Mouse (Mus musculus) kidney, postnatal 36 days (tissue): Measurements from ENCODE around the gene Ythdc1.
"Not testable (repeated sequence)": the region's sequence is repeated elsewhere in the genome, so short reads cannot be mapped to it uniquely, and the experiment has no call there.

Experiments used
- DNase-seq, 2 experiments: peaks; one replicate each; pipeline ENCODE4 v3.0.0; 2021 to 2022; ENCODE audit warnings: mixed read lengths in 2 of 2

Gene Ythdc1

DNA sequence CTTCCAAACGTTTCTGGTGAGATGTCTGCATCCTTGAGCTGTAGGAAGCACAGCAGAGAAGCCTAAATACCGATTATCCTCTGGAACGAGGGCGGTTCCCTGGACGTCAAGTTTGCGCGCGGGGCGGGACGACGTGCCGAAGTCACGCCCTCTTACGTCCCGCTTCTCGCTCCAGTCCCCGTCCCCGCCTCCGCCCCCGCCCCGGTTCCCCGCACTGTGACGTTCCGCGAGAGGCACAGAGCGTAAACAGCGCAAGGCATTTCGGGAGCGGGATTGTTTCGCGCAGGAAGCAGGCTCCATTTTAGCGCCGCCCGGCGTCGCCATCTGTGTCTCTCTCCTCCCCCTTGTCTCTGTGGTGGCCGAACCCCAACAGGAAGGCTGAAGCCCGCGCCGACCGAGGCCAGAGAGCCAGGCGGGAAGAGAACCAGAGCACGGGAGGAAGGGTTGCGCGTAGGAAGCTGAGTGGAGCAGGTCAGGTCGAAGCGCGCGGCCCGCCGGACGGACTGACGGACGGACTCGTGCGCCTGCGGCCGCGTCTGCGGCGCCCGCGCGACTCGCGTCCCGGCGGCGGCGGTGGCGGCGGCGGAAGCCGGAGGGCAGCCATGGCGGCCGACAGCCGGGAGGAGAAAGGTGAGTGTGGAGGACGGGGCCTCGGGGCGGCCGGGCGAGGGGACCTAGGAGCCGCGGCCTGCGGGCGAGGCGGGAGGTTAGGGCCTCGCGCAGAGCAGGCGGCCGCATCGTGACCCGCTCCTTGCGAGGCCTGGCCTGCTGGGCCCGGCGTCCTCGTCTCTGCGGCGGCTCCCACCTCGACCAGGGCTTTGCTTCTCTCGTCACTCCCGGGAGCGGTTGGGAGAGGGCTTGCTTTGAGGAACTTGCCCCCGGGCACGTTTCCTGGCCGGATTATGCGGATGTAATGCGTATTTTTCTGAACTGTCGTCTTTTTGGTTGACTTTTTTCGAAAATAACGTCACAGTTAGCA is at the start of gene Ythdc1:
Gene Ythdc1 (plus strand): TSS at position 260 of the 979 bp plus-strand sequence.
- peak; percentile 96 to 97 for DNase-seq

GRCm38 (mm10) chr5:86769015-86769658 is 34.9 kb upstream of the Ythdc1 start:
- DNase-seq = no peak

DNA sequence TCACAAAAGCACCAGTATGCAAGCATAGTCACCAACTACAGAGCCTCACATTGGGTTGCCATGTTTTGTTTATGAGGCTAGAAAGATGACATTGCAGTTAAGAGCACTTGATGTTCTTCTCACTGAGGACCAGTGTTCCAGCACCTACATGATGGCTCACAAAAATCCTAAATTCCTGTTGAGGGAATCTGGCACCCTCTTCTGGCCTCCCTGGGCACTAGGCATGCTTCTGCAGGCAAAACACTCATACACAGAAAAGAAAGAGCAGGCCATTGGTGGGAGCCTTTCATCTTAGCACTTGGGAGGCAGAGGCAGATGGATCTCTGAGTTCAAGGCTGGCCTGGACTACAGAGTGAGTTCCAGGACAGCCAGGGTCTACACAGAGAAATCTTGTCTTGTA is 33.0 kb upstream of the Ythdc1 start:
- no peak for DNase-seq

DNA sequence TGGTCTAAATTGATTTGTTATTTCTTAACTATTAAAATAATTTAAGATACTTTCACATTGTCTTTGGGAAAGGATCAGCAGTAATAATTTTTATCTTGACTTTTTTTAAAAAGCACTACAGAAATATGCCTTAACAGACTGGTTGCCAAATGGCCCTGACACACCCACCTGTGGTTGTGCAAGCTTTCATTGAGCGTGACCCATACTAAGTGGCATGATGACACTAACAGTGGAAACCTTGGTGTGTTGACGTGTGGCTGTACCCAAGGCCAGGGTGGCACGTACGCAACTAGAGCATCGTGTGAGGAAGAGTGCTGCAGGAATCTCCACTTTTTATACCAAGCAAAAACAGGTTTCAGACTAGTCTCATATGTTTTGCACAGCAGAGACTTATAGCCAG is 27.1 kb upstream of the Ythdc1 start:
- no peak for DNase-seq

DNA sequence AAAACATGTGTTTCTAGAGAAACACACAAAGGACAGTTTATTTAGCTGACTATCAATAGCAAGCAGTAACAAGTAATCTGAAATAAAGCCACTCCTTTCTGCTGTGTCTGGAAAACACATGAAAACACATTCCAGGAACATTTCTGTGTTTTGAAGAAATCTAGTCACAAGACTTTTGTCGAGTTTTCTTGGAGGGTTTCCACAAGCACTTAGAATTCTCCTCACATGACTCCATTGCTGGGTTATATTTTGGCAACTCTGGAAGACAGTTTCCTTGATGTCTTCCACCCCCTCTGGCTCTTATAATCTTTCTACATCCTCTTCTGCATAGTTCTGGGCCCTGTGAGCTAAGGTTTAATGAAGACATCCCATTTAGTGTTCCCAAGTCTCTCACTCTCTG is 25.6 kb upstream of the Ythdc1 start:
- peak in 1 of 2 experiments; percentile 23 for DNase-seq

DNA sequence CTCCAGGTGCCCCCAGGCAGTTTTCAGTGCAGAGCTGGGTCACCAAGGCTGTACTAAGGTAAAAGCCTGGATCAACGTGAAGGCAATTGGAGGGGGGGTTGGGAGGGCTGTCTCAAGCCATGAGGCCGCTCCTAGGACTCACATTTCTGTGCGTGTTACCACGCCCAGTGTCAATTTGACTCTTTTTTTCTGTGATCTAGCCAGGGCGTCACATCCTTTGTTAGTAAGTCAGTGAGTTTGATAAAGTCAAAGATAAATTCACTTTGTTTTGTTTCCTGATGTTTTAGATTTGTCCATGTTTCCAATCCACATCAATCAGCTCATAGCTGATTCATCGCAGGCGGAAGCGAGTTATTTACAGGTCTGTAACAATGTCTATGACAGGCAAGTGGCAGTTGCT is 21.0 kb upstream of the Ythdc1 start:
- DNase-seq = no peak

GRCm38 (mm10) chr5:86784205-86784604 is 19.8 kb upstream of the Ythdc1 start:
- no peak for DNase-seq

- no peak for DNase-seq
These were observed 17.2 kb upstream of the Ythdc1 start for GRCm38 (mm10) chr5:86786798-86787197.

DNA sequence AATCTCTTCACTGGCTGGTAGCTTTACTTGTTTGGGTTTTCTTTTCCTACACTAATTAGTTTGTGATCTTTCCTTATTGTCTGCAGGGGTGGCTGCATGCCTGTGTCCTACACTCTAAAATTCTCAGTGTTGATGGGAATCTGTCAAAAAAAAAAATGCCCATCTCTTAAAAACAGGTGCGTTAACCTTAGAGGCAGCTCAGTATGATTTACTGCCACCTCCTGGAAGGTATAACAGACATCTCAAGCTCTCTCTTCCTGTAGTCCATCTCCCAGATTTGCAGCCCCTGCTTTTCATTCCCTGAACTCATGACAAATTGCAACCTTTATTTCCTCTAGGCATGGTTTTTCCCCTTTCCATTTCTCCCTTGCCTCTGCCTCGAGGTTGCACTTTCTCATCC is 14.1 kb upstream of the Ythdc1 start:
- DNase-seq = no peak

DNA sequence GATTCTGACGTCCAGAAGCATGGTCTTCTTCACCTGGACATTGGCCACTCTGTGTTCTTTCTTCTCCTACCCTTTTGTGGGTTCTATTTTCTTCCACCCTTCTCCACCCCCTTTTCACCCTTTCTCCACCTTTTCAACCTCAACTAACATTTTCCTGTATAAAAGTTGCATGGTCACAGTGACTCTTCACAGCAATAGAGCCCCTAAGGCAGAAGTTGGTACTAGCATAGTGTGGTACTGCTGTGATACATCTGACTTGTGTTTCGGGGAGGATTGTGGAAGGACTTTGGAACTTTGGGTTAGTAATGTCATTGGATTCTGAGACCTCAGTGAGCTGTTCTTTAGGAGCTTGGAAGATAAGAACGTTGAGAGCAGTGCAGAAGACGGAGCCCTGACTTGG is 11.8 kb upstream of the Ythdc1 start:
- DNase-seq = no peak

DNA sequence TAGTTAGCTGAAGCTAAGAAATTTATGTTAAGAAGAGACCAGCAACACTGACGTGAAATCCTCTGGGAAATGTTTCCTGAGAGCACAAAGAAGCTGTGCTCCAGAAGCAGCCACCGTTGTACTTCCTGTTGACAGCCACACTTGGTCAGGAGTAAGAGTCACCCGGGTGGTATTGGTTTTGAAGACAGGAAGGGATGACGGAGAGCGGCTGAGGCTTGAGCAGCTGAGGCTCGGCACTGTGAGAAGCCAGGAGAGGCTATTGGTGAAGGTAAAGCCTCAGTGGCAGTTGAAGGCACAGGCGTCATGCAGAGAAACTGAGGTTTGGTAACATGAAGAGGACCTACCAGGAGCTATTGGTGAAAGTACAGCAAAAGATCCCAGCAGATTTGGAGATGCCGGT is 11.2 kb upstream of the Ythdc1 start:
- DNase-seq = peak; percentile 5 to 8

DNA sequence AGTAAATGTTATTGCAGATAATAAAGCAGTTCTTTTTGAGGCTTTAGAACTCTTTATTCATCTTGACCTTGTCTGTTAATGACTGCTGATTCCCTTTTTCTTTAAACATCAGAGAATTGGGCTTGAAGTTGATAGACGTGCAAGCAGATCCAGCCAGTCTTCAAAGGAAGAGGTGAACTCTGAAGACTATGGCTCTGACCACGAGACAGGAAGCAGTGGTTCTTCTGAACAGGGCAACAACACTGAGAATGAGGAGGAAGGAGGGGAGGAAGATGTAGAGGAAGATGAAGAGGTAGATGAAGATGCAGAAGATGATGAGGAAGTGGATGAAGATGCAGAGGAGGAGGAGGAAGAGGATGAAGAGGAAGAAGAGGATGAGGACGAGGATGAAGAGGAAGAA is 12.8 kb downstream of the Ythdc1 start:
- no peak for DNase-seq

DNA sequence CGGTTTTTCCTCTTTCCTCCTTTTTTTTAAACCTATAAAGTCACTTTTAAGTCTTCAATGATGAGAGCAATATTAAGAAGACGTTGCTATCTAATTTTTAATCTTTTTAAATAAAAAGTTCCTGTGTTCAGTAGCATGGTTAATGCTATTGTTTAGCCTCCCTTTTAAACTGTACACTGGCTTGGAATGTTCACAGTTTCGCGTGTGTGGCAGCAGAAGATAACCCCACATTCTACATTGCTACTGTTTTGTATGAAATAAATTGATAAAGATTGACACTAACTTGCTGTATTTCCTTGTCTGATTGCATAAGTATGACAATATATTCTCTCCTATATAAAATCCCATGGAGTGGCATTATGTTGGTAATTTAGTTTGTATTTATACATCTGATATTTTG is 32.4 kb downstream of the Ythdc1 start:
- DNase-seq = not testable (repeated sequence)

- DNase-seq = no peak
These were observed 34.1 kb downstream of the Ythdc1 start for GRCm38 (mm10) chr5:86838110-86838509.

DNA sequence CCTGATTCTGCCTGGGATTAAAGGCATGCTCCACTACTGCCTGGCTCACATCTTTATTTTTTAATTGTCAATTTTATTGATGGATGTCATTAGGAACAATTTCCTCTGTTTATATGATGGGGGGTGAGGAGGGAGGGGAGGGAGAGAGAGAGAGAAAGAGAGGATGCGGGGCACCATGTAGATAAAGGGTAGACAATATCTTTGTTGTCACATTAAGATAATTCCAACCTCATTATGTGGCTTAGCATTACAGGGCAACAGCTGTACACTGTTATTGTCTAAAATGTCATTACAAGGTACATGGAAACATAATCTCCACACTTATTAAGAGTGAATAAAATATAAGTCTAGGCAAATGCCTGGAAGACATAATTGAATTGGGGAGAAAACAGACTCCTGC is 35.5 kb downstream of the Ythdc1 start:
- DNase-seq = no peak

DNA sequence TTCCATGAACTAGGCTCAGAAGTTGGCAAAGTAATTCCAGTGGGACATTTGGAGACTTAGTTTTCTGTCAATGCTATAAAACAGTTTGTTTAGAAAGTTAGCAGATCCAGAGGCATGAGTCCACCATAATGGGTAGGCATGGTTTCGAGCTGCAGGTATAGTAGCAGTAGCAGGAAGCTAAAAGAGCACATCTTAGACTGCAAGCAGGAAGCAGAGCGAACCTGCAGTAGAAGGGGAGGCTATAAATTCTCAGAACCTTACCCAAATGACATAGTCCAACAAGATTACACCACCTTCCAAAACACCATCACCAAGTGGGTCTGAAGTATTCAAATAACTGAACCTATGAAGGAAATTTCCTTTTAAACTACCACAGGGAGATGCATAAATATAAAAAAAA is 36.2 kb downstream of the Ythdc1 start:
- no peak for DNase-seq

GRCm38 (mm10) chr5:86841261-86841660 is 37.2 kb downstream of the Ythdc1 start:
- DNase-seq = not testable (repeated sequence)

DNA sequence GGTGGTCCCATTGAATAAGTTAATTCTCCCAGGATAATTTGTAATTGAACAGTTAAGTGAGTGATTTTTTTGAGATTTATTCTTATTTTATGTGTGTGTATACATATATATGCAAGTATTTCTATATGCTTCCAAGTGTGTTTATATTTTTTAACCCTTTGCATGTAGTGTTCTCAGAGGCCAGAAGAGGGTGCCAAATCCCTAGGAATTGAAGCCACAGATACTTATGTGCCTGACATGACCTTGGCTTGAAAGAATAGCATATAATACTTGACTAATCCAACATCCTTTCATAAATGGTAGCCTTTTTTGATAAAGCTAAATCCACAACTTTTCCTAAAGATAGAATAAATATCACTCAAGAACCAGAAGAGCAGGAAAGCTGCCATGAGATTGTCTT is 46.1 kb downstream of the Ythdc1 start:
- peak; percentile 5 to 45 for DNase-seq

DNA sequence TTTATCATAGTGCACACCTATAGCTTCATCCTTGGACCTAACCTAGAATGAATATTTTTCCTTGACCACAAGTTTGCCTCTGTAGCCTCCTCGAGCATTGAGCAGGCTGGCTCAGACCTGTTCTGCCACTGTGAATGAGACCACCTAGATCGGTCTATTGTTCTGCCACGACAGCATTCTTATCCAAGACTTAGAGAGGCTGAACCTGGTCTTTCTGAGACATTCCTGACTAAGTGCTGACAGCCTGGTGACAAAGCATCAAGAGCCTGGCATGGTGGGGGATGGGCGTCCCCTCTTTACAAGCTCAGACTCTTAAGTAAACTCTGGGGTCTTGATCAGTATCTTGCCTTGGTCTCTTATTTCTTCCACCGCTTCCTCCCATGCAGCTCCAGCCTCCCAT is 47.6 kb downstream of the Ythdc1 start:
- DNase-seq = no peak

GRCm38 (mm10) chr5:86856505-86856904 is 52.5 kb downstream of the Ythdc1 start:
- DNase-seq = not testable (repeated sequence)

GRCm38 (mm10) chr5:86857682-86858081 is 53.7 kb downstream of the Ythdc1 start:
- no peak for DNase-seq

DNA sequence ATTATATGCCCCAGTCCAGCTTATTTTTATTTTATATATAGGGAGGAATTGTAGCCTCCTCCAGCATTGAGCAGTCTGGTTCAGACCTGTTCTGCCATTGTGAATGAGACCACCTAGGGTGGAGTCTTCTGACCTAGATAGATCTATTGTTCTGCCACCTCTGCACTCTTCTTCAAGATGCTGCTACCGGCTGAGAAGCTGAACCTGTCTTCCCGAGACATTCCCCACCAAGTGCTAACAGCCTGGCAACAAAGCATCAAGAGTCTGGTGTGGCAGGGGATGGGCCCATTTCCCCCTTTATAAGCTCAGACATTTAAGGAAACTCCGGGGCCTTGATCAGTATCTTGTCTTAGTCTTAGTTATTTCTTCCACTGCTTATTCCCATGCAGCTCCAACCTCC is 54.3 kb downstream of the Ythdc1 start:
- DNase-seq = no peak

- DNase-seq = peak in 1 of 2 experiments; percentile 7
These were observed 67.9 kb downstream of the Ythdc1 start for GRCm38 (mm10) chr5:86871877-86872276.
